11 mouse cellular contexts compared by ENCODE assay signal in genomic region chr3:79930141-79930744, GRCm38 (mm10). TPM values are rescaled to one million over a fixed set of nuclear protein-coding genes. Genes with fewer than 3 reads are reported as not detected.
A peak's percentile ranks its signal among the peaks of the same experiment; 100 is the strongest.
DNase-seq lines count a peak whose midpoint lies in the region; ATAC-seq lines count a peak whose summit lies in the region.
"Had no signal": no experiment of that assay in that cellular context is flagged by ENCODE, and none has a peak within 500 bp of the region (broad histone marks: within the 10 kb centered on the region; RNA-seq: fewer than 3 reads in every experiment).

No protein-coding gene starts in this region.

- DNase-seq in heart, adult 18-20 months, result no peak
- peak; percentile 11 to 14 for DNase-seq in layer of hippocampus, adult 8-10 months (ENCODE audit: low spot score in 2 of 2)
- no peak for DNase-seq in kidney, postnatal 25 days
- DNase-seq in gastrocnemius, postnatal 25 days, result no peak
- no peak for DNase-seq in urinary bladder, postnatal 4 days (ENCODE audit: low spot score in 2 of 2)

- no peaks in the 10 kb centered on the region for H3K27me3 ChIP-seq in heart, embryonic 12.5 days (replicated peaks)
- no peaks in the 10 kb centered on the region for H3K27me3 ChIP-seq in forebrain, embryonic 13.5 days
- no peaks in the 10 kb centered on the region for H3K27me3 ChIP-seq in neural tube, embryonic 12.5 days (replicated peaks)
- H3K27me3 ChIP-seq: embryonic facial prominence, embryonic 12.5 days had no signal

- WGBS in heart, embryonic 12.5 days, result 43% methylated on average over 6 of the region's 7 CpGs
- 45% methylated on average over 6 of the region's 7 CpGs for WGBS in forebrain, embryonic 13.5 days
- 25% methylated on average over 7 of the region's 7 CpGs for WGBS in neural tube, embryonic 12.5 days

- H3K36me3 ChIP-seq in heart, embryonic 12.5 days, result peaks cover 7% of the 10 kb centered on the region
- no peaks in the 10 kb centered on the region for H3K36me3 ChIP-seq in forebrain, embryonic 13.5 days (ENCODE audit: poor library complexity, severe bottlenecking)
- H3K36me3 ChIP-seq in neural tube, embryonic 12.5 days, result no peaks in the 10 kb centered on the region
- H3K36me3 ChIP-seq: embryonic facial prominence, embryonic 12.5 days had no signal

- ATAC-seq in heart, embryonic 12.5 days (ENCODE audit: insufficient number of reproducible peaks, low FRiP score), result no peak
- ATAC-seq in forebrain, embryonic 13.5 days, result peak; percentile 75; the same call in 1 of the 2 replicates
- ATAC-seq in neural tube, embryonic 12.5 days (ENCODE audit: low FRiP score, low read depth), result peak; percentile 73
- ATAC-seq: activated CD4-positive, CD25-positive, alpha-beta regulatory T cell, adult 4 months; CD4-positive, CD25-positive, alpha-beta regulatory T cell, adult 4 months had no signal

- peak overlapping the region; percentile 68; the same call in 1 of the 2 replicates for H3K27ac ChIP-seq in heart, embryonic 12.5 days (ENCODE audit: poor library complexity, severe bottlenecking)
- H3K27ac ChIP-seq in forebrain, embryonic 13.5 days, result no peak overlapping the region
- H3K27ac ChIP-seq in neural tube, embryonic 12.5 days, result no peak overlapping the region
- H3K27ac ChIP-seq: embryonic facial prominence, embryonic 12.5 days had no signal

- H3K9ac ChIP-seq in heart, embryonic 12.5 days, result 0 out of 2 replicates have a peak overlapping the region, but pooled peaks have one; percentile 12
- no peak overlapping the region for H3K9ac ChIP-seq in forebrain, embryonic 13.5 days
- H3K9ac ChIP-seq in neural tube, embryonic 12.5 days, result no peak overlapping the region
- H3K9ac ChIP-seq: embryonic facial prominence, embryonic 12.5 days had no signal

- 0 out of 2 replicates have a peak overlapping the region, but pooled peaks have one; percentile 11 for H3K4me2 ChIP-seq in heart, embryonic 12.5 days
- H3K4me2 ChIP-seq in forebrain, embryonic 13.5 days, result no peak overlapping the region
- no peak overlapping the region for H3K4me2 ChIP-seq in neural tube, embryonic 12.5 days (replicated peaks)
- H3K4me2 ChIP-seq: embryonic facial prominence, embryonic 12.5 days had no signal

- H3K9me3 ChIP-seq in heart, embryonic 12.5 days (replicated peaks), result no peaks in the 10 kb centered on the region
- H3K9me3 ChIP-seq in forebrain, embryonic 13.5 days (replicated peaks), result no peaks in the 10 kb centered on the region
- no peaks in the 10 kb centered on the region for H3K9me3 ChIP-seq in neural tube, embryonic 12.5 days
- H3K9me3 ChIP-seq: embryonic facial prominence, embryonic 12.5 days had no signal

- no peak overlapping the region for H3K4me3 ChIP-seq in heart, embryonic 12.5 days
- no peak overlapping the region for H3K4me3 ChIP-seq in forebrain, embryonic 13.5 days
- H3K4me3 ChIP-seq in neural tube, embryonic 12.5 days, result no peak overlapping the region
- H3K4me3 ChIP-seq: embryonic facial prominence, embryonic 12.5 days had no signal

- H3K4me1 ChIP-seq in heart, embryonic 12.5 days (replicated peaks), result peaks cover 33% of the 10 kb centered on the region
- no peaks in the 10 kb centered on the region for H3K4me1 ChIP-seq in forebrain, embryonic 13.5 days
- H3K4me1 ChIP-seq in neural tube, embryonic 12.5 days, result peaks cover 12% of the 10 kb centered on the region; the same call in 1 of the 2 replicates

RNA-seq across cellular contexts. Expression of gene Fam198b, which starts 45.9 kb away (rescaled TPM):
- 61.4 and 61.8 TPM in 2 replicates for polyA plus RNA-seq in heart, embryonic 12.5 days (2016; fragmentation: Nextera tagmentation; extraction: Ambion mirVana)
- 10 to 100 TPM in 1 of 2 experiments, 1 to 10 TPM in 1; 8.6 to 11.9 TPM for total RNA-seq in heart, adult 18-20 months (2021)
- polyA plus RNA-seq in forebrain, embryonic 13.5 days (2015; fragmentation: Nextera tagmentation; extraction: Ambion mirVana), result 0.79 and 2.4 TPM in 2 replicates
- 1 to 10 TPM; 4.7 to 7.8 (median 5.2) TPM for total RNA-seq in layer of hippocampus, adult 8-10 months (2022)
- polyA plus RNA-seq in neural tube, embryonic 12.5 days (2016; fragmentation: Nextera tagmentation; extraction: Ambion mirVana), result 6.5 and 7.9 TPM in 2 replicates
- 10 to 100 TPM; 10.2 to 13.3 TPM for total RNA-seq in gastrocnemius, postnatal 25 days (2021)
- polyA plus RNA-seq: CD4-positive, CD25-positive, alpha-beta regulatory T cell, adult 4 months had no signal

Comparison
In these comparisons a context has a peak if more than half of its experiments do, and no peak if none do; other contexts are left out.
1. DNase-seq: peak in layer of hippocampus, adult 8-10 months (2 of 2); none in heart, adult 18-20 months (0 of 2), kidney, postnatal 25 days (0 of 2), gastrocnemius, postnatal 25 days (single experiment) and urinary bladder, postnatal 4 days (0 of 2).